Mouse (Mus musculus) thymus, adult 2 months (tissue): Measurements from ENCODE around the gene Ehd1. TPM values are rescaled to one million over a fixed set of nuclear protein-coding genes. Genes with fewer than 3 reads are reported as not detected.

Experiments
- DNase-seq: peaks from one replicate; pipeline ENCODE4 v3.0.0; 2021
- H3K27ac ChIP-seq: fragments of 200-500 bp; 2 replicates; pipeline ENCODE4 v1.5.1; 2012; ENCODE audit warnings: low read length, control low read depth; ENCODE audit not compliant: control insufficient read depth, insufficient read depth
- H3K27me3 ChIP-seq: fragments of 200-500 bp; 2 replicates; pipeline ENCODE4 v1.6.1; 2012; ENCODE audit warnings: mild to moderate bottlenecking, low read length, moderate library complexity, mixed read lengths; ENCODE audit not compliant: control insufficient read depth, insufficient read depth
- H3K36me3 ChIP-seq: fragments of 200-500 bp; 2 replicates; pipeline ENCODE4 v1.6.1; 2012; ENCODE audit warnings: mild to moderate bottlenecking, low read length, moderate library complexity; ENCODE audit not compliant: control insufficient read depth, insufficient read depth
- H3K4me1 ChIP-seq: fragments of 200-500 bp; replicated peaks from 2 replicates; pipeline ENCODE4 v1.6.1; 2012; ENCODE audit warnings: low read length; ENCODE audit not compliant: control insufficient read depth, insufficient read depth
- H3K4me3 ChIP-seq: fragments of 200-500 bp; 2 replicates; pipeline ENCODE4 v1.5.1; 2012; ENCODE audit warnings: mild to moderate bottlenecking, low read length, control low read depth, moderate library complexity; ENCODE audit not compliant: control insufficient read depth, insufficient read depth
- CTCF ChIP-seq: fragments of 200-500 bp; IDR thresholded peaks from 2 replicates; pipeline ENCODE4 v1.5.1; 2012; ENCODE audit warnings: mild to moderate bottlenecking, control low read depth, low read length, moderate library complexity, borderline replicate concordance; ENCODE audit not compliant: control insufficient read depth, poor library complexity, insufficient read depth; ENCODE audit errors: extremely low read depth
- POLR2A ChIP-seq: fragments of 200-500 bp; IDR thresholded peaks from 2 replicates; pipeline ENCODE4 v1.6.1; 2012; ENCODE audit warnings: mild to moderate bottlenecking, low read length, control low read depth, moderate library complexity; ENCODE audit not compliant: control insufficient read depth, poor library complexity, insufficient read depth; ENCODE audit errors: extremely low read depth
- WGBS: fragments of 180-500 bp; shearing (Covaris S2); methylation state at CpG from one replicate; pipeline ENCODE4 v1.1.7; 2018; 5-methylcytosine and 5-hydroxymethylcytosine counted together
- polyA plus RNA-seq: library from polyadenylated mRNA; depleted of rRNA; stranded (reverse); fragments of >200 nt; gene quantifications from 2 replicates; pipeline ENCODE4 v1.2.3, GENCODE M21; 2012

Ehd1 gene
- polyA plus RNA-seq, 1 experiment = 141 TPM

- no peak overlapping the region for H3K27ac ChIP-seq
- no peak for TF ChIP-seq POLR2A
- DNase-seq = no peak
- H3K27me3 ChIP-seq = no peaks in the 10 kb centered on the region
- H3K4me1 ChIP-seq = peaks cover 7% of the 10 kb centered on the region
- no peak overlapping the region for H3K4me3 ChIP-seq
- H3K36me3 ChIP-seq = no peaks in the 10 kb centered on the region
- WGBS = 93% methylated on average over 8 of the region's 8 CpGs
These were observed 5.3 kb upstream of the Ehd1 start for GRCm38 (mm10) chr19:6271206-6271605.

GRCm38 (mm10) chr19:6272053-6272452 is 4.5 kb upstream of the Ehd1 start:
- Histone ChIP-seq H3K27me3 (no peaks in the 10 kb centered on the region), H3K27ac (no peak overlapping the region), H3K4me3 (no peak overlapping the region), H3K4me1 (peaks cover 9% of the 10 kb centered on the region), H3K36me3 (no peaks in the 10 kb centered on the region)
- DNase-seq = no peak
- TF ChIP-seq POLR2A (no peak), CTCF (no peak)
- WGBS = 97% methylated on average over 7 of the region's 7 CpGs

GRCm38 (mm10) chr19:6272738-6273137 is 3.8 kb upstream of the Ehd1 start:
- WGBS = 85% methylated on average over 4 of the region's 4 CpGs
- peaks cover 16% of the 10 kb centered on the region for H3K4me1 ChIP-seq
- H3K27ac ChIP-seq = no peak overlapping the region
- TF ChIP-seq POLR2A (no peak), CTCF (no peak)
- no peak for DNase-seq
- H3K36me3 ChIP-seq = no peaks in the 10 kb centered on the region
- H3K27me3 ChIP-seq = no peaks in the 10 kb centered on the region
- no peak overlapping the region for H3K4me3 ChIP-seq

- Histone ChIP-seq H3K27ac (no peak overlapping the region), H3K36me3 (no peaks in the 10 kb centered on the region), H3K4me3 (no peak overlapping the region), H3K4me1 (peaks cover 24% of the 10 kb centered on the region), H3K27me3 (no peaks in the 10 kb centered on the region)
- no peak for DNase-seq
- 87% methylated on average over 4 of the region's 4 CpGs for WGBS
- TF ChIP-seq POLR2A (no peak), CTCF (no peak)
These were observed 2.9 kb upstream of the Ehd1 start for GRCm38 (mm10) chr19:6273592-6273991.

- Histone ChIP-seq H3K4me3 (no peak overlapping the region), H3K4me1 (peaks cover 25% of the 10 kb centered on the region), H3K36me3 (no peaks in the 10 kb centered on the region), H3K27ac (no peak overlapping the region), H3K27me3 (no peaks in the 10 kb centered on the region)
- TF ChIP-seq POLR2A (no peak), CTCF (no peak)
- no peak for DNase-seq
- 97% methylated on average over 13 of the region's 13 CpGs for WGBS
These were observed 2.4 kb upstream of the Ehd1 start for GRCm38 (mm10) chr19:6273998-6274608.

GRCm38 (mm10) chr19:6275740-6276389 is 660 bp upstream of the Ehd1 start:
- no peak for TF ChIP-seq CTCF
- TF ChIP-seq POLR2A = no peak
- DNase-seq = peak; percentile 37
- peak overlapping the region; percentile 79 for H3K27ac ChIP-seq
- H3K27me3 ChIP-seq = no peaks in the 10 kb centered on the region
- H3K4me3 ChIP-seq = peak overlapping the region; percentile 84
- H3K4me1 ChIP-seq = peaks cover 25% of the 10 kb centered on the region
- WGBS = 4% methylated on average over 15 of the region's 15 CpGs
- H3K36me3 ChIP-seq = no peaks in the 10 kb centered on the region
